Mouse (Mus musculus): ENCODE results near the gene B3glct.

DNA sequence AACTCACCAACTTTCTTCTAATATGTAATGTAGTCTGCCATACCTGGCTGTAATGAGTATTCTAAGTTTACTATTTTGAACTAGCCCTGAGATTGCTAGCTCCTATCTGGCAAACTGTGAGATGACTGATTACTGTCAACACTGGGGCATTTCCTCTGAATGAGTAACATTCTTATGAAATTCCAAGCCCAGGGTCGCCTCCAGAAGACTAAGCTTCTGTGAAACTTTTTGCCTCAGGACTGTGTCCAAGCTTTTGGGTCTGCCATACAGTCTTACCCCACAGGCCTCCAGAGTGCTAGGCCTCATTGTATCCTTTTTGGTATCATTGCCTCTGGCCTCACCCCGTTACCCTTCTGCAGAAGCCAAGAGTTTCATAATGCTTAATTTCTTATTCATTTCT, 132.0 kb downstream of the B3glct start:
- no peak for TF ChIP-seq MXI1 (IDR thresholded peaks at IDR 0.05; ENCODE audit: low read depth, low read length)
- no peak for TF ChIP-seq CTCF (IDR thresholded peaks at IDR 0.05 in 2 of 3, conservative IDR thresholded peaks at IDR 0.05 in 1 of 3; ENCODE audit: control insufficient read depth in 1 of 3, insufficient read depth in 1 of 3, low read depth in 2 of 3, low read length in 3 of 3, poor library complexity in 1 of 3, severe bottlenecking in 1 of 3)
- no peak for TF ChIP-seq ZKSCAN1 (IDR thresholded peaks at IDR 0.05; ENCODE audit: low read depth, low read length)
- TF ChIP-seq POLR2A (IDR thresholded peaks at IDR 0.05; ENCODE audit: control insufficient read depth in 1 of 2, insufficient read depth in 1 of 2, low read depth in 1 of 2, low read length in 2 of 2, poor library complexity in 1 of 2), result no peak
- no peak for TF ChIP-seq TAL1 (IDR thresholded peaks at IDR 0.05; ENCODE audit: low read length)
- no peak for TF ChIP-seq TCF12 (IDR thresholded peaks at IDR 0.05; ENCODE audit: low read depth, low read length)
- TF ChIP-seq MAX (IDR thresholded peaks at IDR 0.05; ENCODE audit: low read length), result no peak
- TF ChIP-seq USF1 (IDR thresholded peaks at IDR 0.05; ENCODE audit: low read depth, low read length), result no peak
- TF ChIP-seq UBTF (IDR thresholded peaks at IDR 0.05; ENCODE audit: borderline replicate concordance, insufficient read depth, low read depth, low read length), result no peak
- TF ChIP-seq RCOR1 (IDR thresholded peaks at IDR 0.05; ENCODE audit: low read depth, low read length), result no peak
- no peak for TF ChIP-seq KAT2A (conservative IDR thresholded peaks at IDR 0.05; ENCODE audit: low read depth, low read length)

All from MEL (cell line).